Mouse (Mus musculus) intestine, embryonic 15.5 days (tissue): ENCODE measurements around the gene Itgb6. TPM values are rescaled to one million over a fixed set of nuclear protein-coding genes. Genes with fewer than 3 reads are reported as not detected.

Experiments used
- ATAC-seq: fragments of 200-750 bp; cut with Nextera tagmentation; 2 replicates; pipeline ENCODE4 v1.8.0; 2017; ENCODE audit warnings: moderate TSS enrichment, moderate library complexity
- H3K27ac ChIP-seq: fragments of 300-500 bp; sonication (generic); 2 replicates; pipeline ENCODE4 v1.5.1; 2015; ENCODE audit warnings: mild to moderate bottlenecking, inconsistent platforms
- H3K27me3 ChIP-seq: fragments of 300-500 bp; sonication (generic); replicated peaks from 2 replicates; pipeline ENCODE4 v1.6.1; 2015; ENCODE audit warnings: inconsistent platforms
- H3K36me3 ChIP-seq: fragments of 300-500 bp; sonication (generic); 2 replicates; pipeline ENCODE4 v1.6.1; 2015; ENCODE audit warnings: inconsistent platforms
- H3K4me1 ChIP-seq: fragments of 300-500 bp; sonication (generic); replicated peaks from 2 replicates; pipeline ENCODE4 v1.6.1; 2015; ENCODE audit warnings: inconsistent platforms
- H3K4me2 ChIP-seq: fragments of 300-500 bp; sonication (generic); replicated peaks from 2 replicates; pipeline ENCODE4 v1.6.1; 2015; ENCODE audit warnings: mild to moderate bottlenecking, inconsistent platforms
- H3K4me3 ChIP-seq: fragments of 300-500 bp; sonication (generic); replicated peaks from 2 replicates; pipeline ENCODE4 v1.5.1; 2015; ENCODE audit warnings: inconsistent platforms
- H3K9ac ChIP-seq: fragments of 300-500 bp; sonication (generic); 2 replicates; pipeline ENCODE4 v1.6.1; 2015; ENCODE audit warnings: inconsistent platforms
- H3K9me3 ChIP-seq: fragments of 300-500 bp; sonication (generic); 2 replicates; pipeline ENCODE4 v1.6.1; 2016; ENCODE audit warnings: inconsistent platforms
- WGBS: fragments of 180-500 bp; shearing (Covaris S2); methylation state at CpG from one replicate; pipeline ENCODE4 v1.1.7; 2015; 5-methylcytosine and 5-hydroxymethylcytosine counted together
- polyA plus RNA-seq: library from polyadenylated mRNA; unstranded; fragments of >200 nt; fragmentation: Nextera tagmentation; extraction: Ambion mirVana; gene quantifications from 2 replicates; pipeline ENCODE4 v1.2.1, GENCODE M21; 2015

Gene Itgb6
- polyA plus RNA-seq, 1 experiment from 2014 or later, result 9.0 TPM

DNA sequence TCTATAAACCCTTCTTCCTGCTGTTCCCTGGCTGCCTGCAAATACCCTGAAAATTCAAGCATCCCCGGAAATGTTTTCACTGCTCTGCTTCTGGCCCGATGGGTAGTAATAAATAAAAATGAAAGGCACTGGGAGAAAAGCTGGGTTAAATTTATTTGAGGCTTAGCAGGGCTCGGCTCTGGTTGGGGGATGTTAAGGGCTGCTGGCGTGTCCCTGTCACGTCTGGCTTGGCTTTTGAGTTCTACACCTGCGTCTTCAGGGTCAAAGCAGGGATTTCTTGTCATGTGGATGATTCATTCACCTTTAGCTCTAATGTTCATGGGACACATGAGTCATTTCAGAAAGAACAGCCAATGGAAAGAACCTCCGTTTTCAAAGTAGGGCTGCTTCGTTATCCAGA lies 26.7 kb downstream of the Itgb6 start:
- ATAC-seq, result no peak
- Histone ChIP-seq H3K4me2 (no peak overlapping the region), H3K4me3 (no peak overlapping the region), H3K4me1 (peaks cover 28% of the 10 kb centered on the region), H3K9me3 (no peaks in the 10 kb centered on the region), H3K27ac (no peak overlapping the region), H3K36me3 (no peaks in the 10 kb centered on the region), H3K9ac (no peak overlapping the region), H3K27me3 (no peaks in the 10 kb centered on the region)
- 31% methylated on average over 8 of the region's 8 CpGs for WGBS

- peak; percentile 37; the same call in 1 of the 2 replicates for ATAC-seq
- H3K36me3 ChIP-seq, result no peaks in the 10 kb centered on the region
- WGBS, result 82% methylated on average over 8 of the region's 8 CpGs
- H3K27me3 ChIP-seq, result no peaks in the 10 kb centered on the region
- H3K9me3 ChIP-seq, result no peaks in the 10 kb centered on the region
- peaks cover 28% of the 10 kb centered on the region for H3K4me1 ChIP-seq
- H3K4me3 ChIP-seq, result no peak overlapping the region
- no peak overlapping the region for H3K4me2 ChIP-seq
- H3K9ac ChIP-seq, result no peak overlapping the region
- H3K27ac ChIP-seq, result no peak overlapping the region
Measured at GRCm38 (mm10) chr2:60694563-60694962, 27.9 kb downstream of the Itgb6 start.

DNA sequence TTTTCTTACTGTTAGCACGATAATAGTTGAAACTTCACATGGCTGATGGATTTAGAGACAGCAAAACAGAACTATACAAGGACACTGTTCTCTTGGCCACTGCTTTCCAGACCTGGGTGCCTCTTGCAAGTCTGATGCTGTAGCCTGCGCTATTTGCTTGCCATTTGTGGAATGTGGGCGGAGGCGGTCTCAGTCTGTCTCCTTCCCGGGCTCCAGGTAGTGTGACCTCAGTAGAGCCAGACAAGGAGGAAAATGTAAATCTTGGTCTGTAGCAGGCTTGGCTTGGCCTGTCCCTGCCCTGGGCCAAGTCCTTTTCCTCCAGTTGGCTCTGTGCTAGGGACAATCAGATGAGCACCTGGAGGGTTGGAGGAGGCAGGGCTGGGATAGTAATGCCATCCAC lies 30.2 kb downstream of the Itgb6 start:
- Histone ChIP-seq H3K27ac (no peak overlapping the region), H3K27me3 (no peaks in the 10 kb centered on the region), H3K36me3 (no peaks in the 10 kb centered on the region), H3K9ac (no peak overlapping the region), H3K4me3 (no peak overlapping the region), H3K9me3 (no peaks in the 10 kb centered on the region), H3K4me2 (no peak overlapping the region), H3K4me1 (peaks cover 20% of the 10 kb centered on the region; the same call in 1 of the 2 replicates)
- ATAC-seq, result peak; percentile 18; the same call in 1 of the 2 replicates
- WGBS, result 43% methylated on average over 5 of the region's 5 CpGs

- WGBS, result 70% methylated on average over 1 of the region's 1 CpGs
- ATAC-seq, result no peak
- no peak overlapping the region for H3K4me2 ChIP-seq
- H3K27ac ChIP-seq, result no peak overlapping the region
- H3K27me3 ChIP-seq, result no peaks in the 10 kb centered on the region
- H3K9me3 ChIP-seq, result no peaks in the 10 kb centered on the region
- H3K4me1 ChIP-seq, result peaks cover 11% of the 10 kb centered on the region; the same call in 1 of the 2 replicates
- no peak overlapping the region for H3K4me3 ChIP-seq
- H3K9ac ChIP-seq, result no peak overlapping the region
- H3K36me3 ChIP-seq, result no peaks in the 10 kb centered on the region
Measured at GRCm38 (mm10) chr2:60690212-60690611, 32.2 kb downstream of the Itgb6 start.

GRCm38 (mm10) chr2:60688944-60689615 lies 33.4 kb downstream of the Itgb6 start:
- no peaks in the 10 kb centered on the region for H3K27me3 ChIP-seq
- no peaks in the 10 kb centered on the region for H3K36me3 ChIP-seq
- no peak overlapping the region for H3K4me3 ChIP-seq
- peaks cover 7% of the 10 kb centered on the region; the same call in 1 of the 2 replicates for H3K4me1 ChIP-seq
- ATAC-seq, result peak; percentile 88
- 17% methylated on average over 14 of the region's 14 CpGs for WGBS
- peak overlapping the region; percentile 81 for H3K27ac ChIP-seq
- 0 out of 2 replicates have a peak overlapping the region, but pooled peaks have one; percentile 13 for H3K9ac ChIP-seq
- no peaks in the 10 kb centered on the region for H3K9me3 ChIP-seq
- peak overlapping the region; percentile 51 for H3K4me2 ChIP-seq

DNA sequence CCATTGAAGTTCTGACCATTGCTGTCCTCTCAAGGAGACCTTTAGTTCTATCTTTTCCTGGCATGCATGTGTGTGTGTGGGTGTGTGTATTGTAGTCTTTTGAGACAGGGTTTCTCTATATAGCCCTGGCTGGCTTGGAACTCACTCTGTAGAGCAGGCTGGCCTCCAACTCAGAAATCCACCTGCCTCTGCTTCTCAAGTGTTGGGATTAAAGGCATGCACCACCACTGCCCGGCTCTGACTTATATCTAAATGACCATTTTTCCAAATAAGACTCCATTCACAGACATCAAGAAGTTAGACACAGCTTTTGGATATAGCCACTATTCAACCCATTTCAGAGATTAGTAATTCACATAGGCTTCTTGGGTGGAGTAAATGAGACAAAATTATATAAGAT lies 34.3 kb downstream of the Itgb6 start:
- Histone ChIP-seq H3K4me1 (peaks cover 7% of the 10 kb centered on the region; the same call in 1 of the 2 replicates), H3K4me3 (no peak overlapping the region), H3K9ac (no peak overlapping the region), H3K4me2 (no peak overlapping the region), H3K27me3 (no peaks in the 10 kb centered on the region), H3K36me3 (no peaks in the 10 kb centered on the region), H3K9me3 (no peaks in the 10 kb centered on the region), H3K27ac (no peak overlapping the region)
- ATAC-seq, result no peak
- 73% methylated on average over 1 of the region's 1 CpGs for WGBS

GRCm38 (mm10) chr2:60685973-60686372 lies 36.5 kb downstream of the Itgb6 start:
- Histone ChIP-seq H3K4me2 (no peak overlapping the region), H3K4me3 (no peak overlapping the region), H3K4me1 (peaks cover 7% of the 10 kb centered on the region; the same call in 1 of the 2 replicates), H3K9ac (no peak overlapping the region), H3K36me3 (no peaks in the 10 kb centered on the region), H3K27me3 (no peaks in the 10 kb centered on the region), H3K27ac (no peak overlapping the region), H3K9me3 (no peaks in the 10 kb centered on the region)
- no peak for ATAC-seq

DNA sequence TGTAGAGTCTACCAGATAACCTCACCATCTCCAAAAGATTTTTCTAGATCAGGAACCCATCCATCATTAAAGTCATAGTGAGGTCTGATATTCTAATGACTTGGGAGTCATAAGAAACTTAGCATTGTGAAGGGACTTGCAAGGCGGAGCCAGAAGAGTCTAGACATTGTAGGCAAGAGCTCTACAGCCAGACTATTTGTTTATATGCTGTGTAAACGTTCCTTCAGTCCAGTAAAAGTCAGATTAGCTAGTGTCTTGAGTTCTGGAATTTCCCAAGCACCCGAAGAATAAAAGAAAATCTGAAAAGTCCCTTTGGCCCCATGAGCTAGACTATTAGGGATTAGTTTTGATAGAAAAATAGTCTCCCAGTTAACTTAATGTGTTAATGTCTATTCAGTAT lies 38.3 kb downstream of the Itgb6 start:
- Histone ChIP-seq H3K4me1 (peaks cover 5% of the 10 kb centered on the region; the same call in 1 of the 2 replicates), H3K4me2 (no peak overlapping the region), H3K9me3 (no peaks in the 10 kb centered on the region), H3K4me3 (no peak overlapping the region), H3K36me3 (no peaks in the 10 kb centered on the region), H3K9ac (no peak overlapping the region), H3K27ac (no peak overlapping the region), H3K27me3 (no peaks in the 10 kb centered on the region)
- ATAC-seq, result no peak
- 44% methylated on average over 3 of the region's 3 CpGs for WGBS

DNA sequence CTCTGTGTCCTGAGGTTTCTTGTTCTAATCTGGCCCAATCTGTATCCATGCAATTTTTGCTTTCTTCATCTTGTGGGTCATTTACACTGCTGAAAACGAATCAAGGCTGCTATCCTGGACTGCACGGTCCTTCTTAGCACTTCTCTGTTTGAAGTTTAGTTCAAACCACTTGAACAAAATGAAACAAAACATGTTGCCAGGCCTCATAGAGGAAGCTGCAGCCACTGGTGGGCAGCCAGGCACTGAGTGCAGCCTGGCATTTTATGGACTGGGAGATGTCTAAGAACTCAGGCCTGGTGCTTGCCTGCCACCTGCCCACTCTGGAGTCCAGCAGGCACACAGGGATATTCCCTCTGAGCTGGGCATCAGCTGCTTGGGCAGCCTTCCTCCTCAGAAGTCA lies 39.9 kb downstream of the Itgb6 start:
- Histone ChIP-seq H3K27me3 (no peaks in the 10 kb centered on the region), H3K9me3 (no peaks in the 10 kb centered on the region), H3K4me3 (no peak overlapping the region), H3K4me1 (no peaks in the 10 kb centered on the region), H3K4me2 (no peak overlapping the region), H3K27ac (no peak overlapping the region), H3K36me3 (no peaks in the 10 kb centered on the region), H3K9ac (no peak overlapping the region)
- ATAC-seq, result no peak
- 60% methylated on average over 2 of the region's 2 CpGs for WGBS

- H3K36me3 ChIP-seq, result no peaks in the 10 kb centered on the region
- H3K27ac ChIP-seq, result no peak overlapping the region
- H3K4me1 ChIP-seq, result no peaks in the 10 kb centered on the region
- H3K9ac ChIP-seq, result no peak overlapping the region
- no peak overlapping the region for H3K4me3 ChIP-seq
- H3K27me3 ChIP-seq, result no peaks in the 10 kb centered on the region
- H3K9me3 ChIP-seq, result no peaks in the 10 kb centered on the region
- no peak for ATAC-seq
- WGBS, result 51% methylated on average over 7 of the region's 7 CpGs
- no peak overlapping the region for H3K4me2 ChIP-seq
Measured at GRCm38 (mm10) chr2:60674413-60674812, 48.0 kb downstream of the Itgb6 start.

DNA sequence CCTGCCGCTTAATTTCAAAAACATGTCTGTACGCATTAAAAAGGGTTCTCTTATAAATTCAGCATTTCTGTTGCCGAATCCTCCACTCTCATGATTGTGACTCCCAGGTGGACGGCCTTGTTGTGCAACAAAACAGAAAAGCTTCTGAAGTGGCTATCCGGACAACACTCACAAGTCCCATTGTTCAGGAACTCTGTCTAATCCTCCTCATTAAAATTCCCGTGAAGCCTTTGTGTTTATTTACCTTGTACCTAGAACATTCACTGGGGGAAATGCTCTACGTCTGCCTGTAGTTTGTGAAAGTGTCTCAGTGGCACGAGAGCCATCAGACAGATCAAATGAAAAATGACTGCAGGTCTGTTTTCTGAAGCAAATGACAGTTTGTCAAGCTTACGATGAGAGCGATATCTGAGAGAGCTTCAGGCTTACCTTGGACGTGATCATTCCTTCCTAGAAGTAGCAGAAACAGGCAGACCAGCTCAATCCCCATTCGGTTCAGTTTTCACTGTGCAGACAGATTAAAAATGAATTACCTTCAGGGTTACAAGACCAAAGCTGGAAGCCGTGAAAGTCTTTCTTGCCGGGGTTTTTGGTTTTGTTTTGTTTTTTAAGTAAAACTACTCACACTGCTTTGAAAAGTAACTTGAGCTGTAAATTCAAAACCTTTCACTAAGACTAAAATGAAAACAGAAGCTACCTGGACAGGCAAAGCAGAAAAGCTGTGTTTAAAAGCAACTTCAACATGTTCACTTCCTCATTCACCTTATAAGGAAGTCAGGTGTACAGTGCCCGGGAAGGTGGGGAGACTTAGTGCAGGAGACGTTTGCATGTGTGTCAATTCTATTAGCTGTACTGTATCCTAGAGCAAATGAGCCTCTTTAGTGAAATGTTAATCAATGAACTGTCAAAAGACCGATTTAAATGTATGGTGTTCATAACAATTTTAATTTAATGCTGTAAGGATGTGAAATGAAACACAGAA lies 49.2 kb downstream of the Itgb6 start:
- H3K27ac ChIP-seq, result peak overlapping the region; percentile 61; the same call in 1 of the 2 replicates
- H3K36me3 ChIP-seq, result no peaks in the 10 kb centered on the region
- H3K9me3 ChIP-seq, result no peaks in the 10 kb centered on the region
- 36% methylated on average over 17 of the region's 17 CpGs for WGBS
- H3K27me3 ChIP-seq, result no peaks in the 10 kb centered on the region
- H3K4me3 ChIP-seq, result peak overlapping the region; percentile 31
- ATAC-seq, result peak; percentile 82
- H3K4me1 ChIP-seq, result no peaks in the 10 kb centered on the region
- H3K9ac ChIP-seq, result peak overlapping the region; percentile 36; the same call in 1 of the 2 replicates
- H3K4me2 ChIP-seq, result peak overlapping the region; percentile 39

DNA sequence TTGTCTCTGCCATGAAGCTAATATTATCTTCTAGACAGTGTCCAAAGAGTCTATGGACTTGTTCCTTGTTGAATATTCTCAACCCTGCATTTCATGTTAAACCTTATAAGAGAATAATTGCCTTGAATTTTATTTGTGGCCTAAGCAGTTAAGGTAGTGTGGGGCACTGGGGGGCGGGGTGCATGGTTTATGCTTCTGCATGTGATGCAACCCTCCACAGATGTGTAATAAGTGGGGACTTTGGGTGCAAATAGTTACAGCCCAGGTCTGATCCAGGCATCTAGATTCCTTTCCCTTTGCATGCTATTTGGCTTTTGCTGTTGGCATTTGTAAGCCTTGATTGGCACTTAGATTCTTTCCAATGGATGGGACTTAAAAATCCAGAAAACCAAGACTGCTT lies 51.2 kb downstream of the Itgb6 start:
- Histone ChIP-seq H3K27ac (no peak overlapping the region), H3K36me3 (no peaks in the 10 kb centered on the region), H3K4me2 (no peak overlapping the region), H3K4me1 (no peaks in the 10 kb centered on the region), H3K27me3 (no peaks in the 10 kb centered on the region), H3K9me3 (no peaks in the 10 kb centered on the region), H3K9ac (no peak overlapping the region), H3K4me3 (no peak overlapping the region)
- peak; percentile 43; the same call in 1 of the 2 replicates for ATAC-seq
- 78% methylated on average over 1 of the region's 1 CpGs for WGBS
